Mouse (Mus musculus): ENCODE measurements at regions not wholly inside any gene's neighbourhood (a gene's known extent, or its start where the extent isn't known, plus 50 kb on each side); places are given as distances from the start of the nearest gene placed in this dataset.

DNA sequence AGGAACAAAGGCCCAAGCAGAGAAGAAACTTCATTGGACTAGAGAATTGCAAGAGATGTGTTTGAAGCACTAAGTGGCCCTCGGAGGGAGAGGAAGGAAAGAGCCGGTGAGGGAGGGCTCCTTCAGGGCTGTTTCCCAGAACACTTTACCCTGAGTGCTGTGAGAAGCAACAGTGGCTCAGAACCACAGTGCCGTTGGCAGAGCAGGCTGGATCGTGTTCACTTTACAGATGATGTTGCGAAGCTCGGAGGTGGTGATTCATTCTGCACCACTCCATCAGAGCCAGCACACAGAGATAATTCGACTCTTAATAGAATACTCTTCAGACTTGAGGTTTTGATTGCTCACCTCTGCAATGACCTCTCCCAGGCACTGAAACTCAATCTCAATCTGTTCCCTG lies 58.2 kb upstream of the Cep78 start:
- WGBS, result 62% methylated on average over 7 of the region's 7 CpGs
- H3K36me3 ChIP-seq (ENCODE audit: insufficient read depth, low read length), result no peaks in the 10 kb centered on the region
- no peak overlapping the region for H3K9ac ChIP-seq (ENCODE audit: low read depth, low read length)
- no peaks in the 10 kb centered on the region for H3K9me3 ChIP-seq (replicated peaks; ENCODE audit: low read length)
- no peak overlapping the region for H3K27ac ChIP-seq
- H3K4me3 ChIP-seq (replicated peaks; ENCODE audit: low read depth, low read length), result no peak overlapping the region
- ATAC-seq (replicated peaks; ENCODE audit: low FRiP score, low read depth), result no peak
- DNase-seq (ENCODE audit: low spot score), result no peak
- no peak for TF ChIP-seq CTCF (IDR thresholded peaks at IDR 0.05; ENCODE audit: low read depth)
- no peaks in the 10 kb centered on the region for H3K27me3 ChIP-seq (ENCODE audit: insufficient read depth, low read length)
- H3K4me1 ChIP-seq (replicated peaks; ENCODE audit: insufficient read depth, low read length), result no peaks in the 10 kb centered on the region
- no peak overlapping the region for H3K4me2 ChIP-seq (ENCODE audit: low read length)

DNA sequence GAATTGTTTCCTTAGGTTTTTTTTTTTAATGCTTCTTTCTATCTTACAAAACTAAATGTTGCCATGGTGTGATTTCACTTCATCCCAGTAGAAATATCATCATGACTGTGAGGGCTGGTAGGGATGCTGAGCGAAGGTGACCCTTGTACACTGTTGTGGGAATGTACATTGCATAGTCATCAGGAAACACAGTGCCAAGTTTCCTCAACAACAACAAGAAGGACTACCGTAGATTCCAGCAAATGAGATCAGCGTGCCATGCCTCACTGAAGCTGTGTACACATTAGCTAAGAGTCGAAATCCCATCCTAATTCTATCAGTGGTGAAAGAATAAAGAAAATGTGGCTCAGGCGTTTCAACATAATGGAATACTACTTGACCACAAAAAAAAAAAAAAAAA lies 57.1 kb upstream of the Cep78 start:
- Histone ChIP-seq H3K9me3 (replicated peaks; ENCODE audit: low read length) (no peaks in the 10 kb centered on the region), H3K27me3 (ENCODE audit: insufficient read depth, low read length) (no peaks in the 10 kb centered on the region), H3K4me3 (replicated peaks; ENCODE audit: low read depth, low read length) (no peak overlapping the region), H3K4me2 (ENCODE audit: low read length) (no peak overlapping the region), H3K4me1 (replicated peaks; ENCODE audit: insufficient read depth, low read length) (no peaks in the 10 kb centered on the region), H3K36me3 (ENCODE audit: insufficient read depth, low read length) (no peaks in the 10 kb centered on the region), H3K9ac (ENCODE audit: low read depth, low read length) (no peak overlapping the region), H3K27ac (no peak overlapping the region)
- 70% methylated on average over 5 of the region's 5 CpGs for WGBS
- TF ChIP-seq CTCF (IDR thresholded peaks at IDR 0.05; ENCODE audit: low read depth), result no peak
- ATAC-seq (replicated peaks; ENCODE audit: low FRiP score, low read depth), result no peak; the same call in 1 of the 2 replicates
- no peak for DNase-seq (ENCODE audit: low spot score)

DNA sequence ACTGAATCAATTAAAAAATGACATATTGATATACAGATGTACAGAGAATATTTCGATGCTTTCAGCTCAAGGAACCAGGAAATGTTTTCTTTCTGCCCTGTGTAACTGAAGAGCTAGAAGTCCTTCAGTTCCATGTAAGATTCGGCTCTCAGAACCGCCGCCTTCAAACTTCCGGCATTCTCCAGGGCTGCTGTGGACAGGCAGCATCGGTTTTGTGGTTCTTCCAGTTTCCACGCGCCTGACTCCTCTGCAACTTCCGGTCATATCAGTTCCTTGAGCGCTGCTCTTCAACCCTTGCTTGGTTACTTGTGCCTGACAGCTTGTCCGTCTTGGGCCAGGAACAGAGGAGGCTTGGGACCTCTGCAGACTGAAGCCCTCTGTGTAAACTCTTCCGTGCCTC lies 53.0 kb upstream of the Cep78 start:
- Histone ChIP-seq H3K27me3 (ENCODE audit: insufficient read depth, low read length) (no peaks in the 10 kb centered on the region), H3K36me3 (ENCODE audit: insufficient read depth, low read length) (no peaks in the 10 kb centered on the region), H3K4me3 (replicated peaks; ENCODE audit: low read depth, low read length) (no peak overlapping the region), H3K4me2 (ENCODE audit: low read length) (no peak overlapping the region), H3K9me3 (replicated peaks; ENCODE audit: low read length) (no peaks in the 10 kb centered on the region), H3K27ac (no peak overlapping the region), H3K4me1 (replicated peaks; ENCODE audit: insufficient read depth, low read length) (no peaks in the 10 kb centered on the region), H3K9ac (ENCODE audit: low read depth, low read length) (no peak overlapping the region)
- 73% methylated on average over 12 of the region's 12 CpGs for WGBS
- no peak for TF ChIP-seq CTCF (IDR thresholded peaks at IDR 0.05; ENCODE audit: low read depth)
- ATAC-seq (replicated peaks; ENCODE audit: low FRiP score, low read depth), result no peak
- DNase-seq (ENCODE audit: low spot score), result no peak

Measured in kidney, postnatal 0 days (tissue).